Mouse (Mus musculus) WW6 (cell line): ENCODE data around the gene Ly6g6c.
"Not testable (repeated sequence)": the region's sequence is repeated elsewhere in the genome, so short reads cannot be mapped to it uniquely, and the experiment has no call there.

Experiments
- DNase-seq: peaks from one replicate; pipeline ENCODE4 v3.0.0-alpha.2; 2013; ENCODE audit warnings: low read depth, low spot score

The Ly6g6c gene

GRCm38 (mm10) chr17:35031880-35032279 lies 33.3 kb upstream of the Ly6g6c start:
- DNase-seq = no peak

DNA sequence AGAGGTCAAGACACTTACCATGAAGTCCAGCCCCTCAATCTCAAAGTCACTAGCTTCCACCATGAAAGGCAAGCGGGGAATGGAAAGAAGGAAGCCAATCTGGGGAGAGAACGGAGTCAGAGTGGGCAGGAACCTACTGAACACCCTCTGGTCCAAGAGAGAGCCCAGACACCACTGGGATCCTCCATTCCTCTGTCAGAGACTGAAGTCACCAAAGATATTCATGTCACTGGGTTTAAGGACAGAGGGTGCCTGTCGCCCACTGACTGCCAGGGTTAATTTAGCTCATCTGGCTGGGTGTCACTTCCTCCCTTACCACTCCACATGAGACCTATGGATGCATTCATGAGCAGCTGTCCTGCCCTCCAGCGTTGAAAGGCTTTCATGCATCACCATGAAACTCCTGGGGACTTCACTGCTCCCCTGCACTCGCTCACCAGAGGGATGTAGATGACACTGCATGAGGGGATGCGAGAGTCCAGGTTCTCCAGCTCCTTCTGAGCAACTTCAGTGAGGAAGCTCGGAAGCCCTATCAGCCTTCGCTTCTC lies 32.8 kb upstream of the Ly6g6c start:
- no peak for DNase-seq

DNA sequence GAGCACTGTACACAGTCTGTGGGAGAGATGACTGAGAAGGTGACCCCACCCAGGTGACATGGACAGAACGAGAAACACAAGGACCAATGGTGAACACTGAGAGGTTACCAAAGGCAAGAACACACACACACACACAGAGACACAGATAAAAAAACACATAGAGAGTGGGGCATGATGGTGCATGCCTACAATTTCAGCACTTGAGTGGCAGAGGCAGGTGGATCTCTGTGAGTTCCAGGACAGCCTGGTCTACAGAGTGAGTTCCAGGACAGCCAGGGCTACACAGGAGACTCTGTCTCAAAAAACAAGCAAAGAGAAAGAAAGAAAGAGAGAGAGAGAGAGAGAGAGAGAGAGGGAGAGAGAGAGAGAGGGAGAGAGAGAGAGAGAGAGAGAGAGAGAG lies 31.5 kb upstream of the Ly6g6c start:
- DNase-seq = not testable (repeated sequence)

GRCm38 (mm10) chr17:35034896-35035295 lies 30.3 kb upstream of the Ly6g6c start:
- DNase-seq = no peak

GRCm38 (mm10) chr17:35039121-35039873 lies 25.9 kb upstream of the Ly6g6c start:
- no peak for DNase-seq

DNA sequence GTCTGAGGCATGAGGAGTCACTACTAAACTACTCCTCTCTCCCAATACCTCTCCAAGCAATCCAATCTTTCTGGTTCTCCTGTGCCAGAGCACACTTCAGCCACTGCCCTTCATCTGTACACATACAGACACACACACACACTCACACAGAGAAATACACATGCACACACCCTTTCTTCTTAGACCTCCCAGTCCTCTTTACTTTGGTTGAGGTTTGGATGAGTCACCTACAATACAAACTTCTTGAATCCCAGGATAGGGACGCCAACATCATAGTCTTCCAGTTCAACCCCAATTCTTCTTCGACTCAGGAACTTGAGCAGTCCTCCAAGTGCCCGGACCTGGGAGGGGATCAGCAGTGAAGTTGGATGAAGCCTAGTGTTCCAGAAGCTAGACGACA lies 21.4 kb upstream of the Ly6g6c start:
- DNase-seq = no peak

- no peak for DNase-seq
These were observed 20.0 kb upstream of the Ly6g6c start for GRCm38 (mm10) chr17:35044904-35045806.

- no peak for DNase-seq
These were observed 19.1 kb upstream of the Ly6g6c start for GRCm38 (mm10) chr17:35045807-35046680.

DNA sequence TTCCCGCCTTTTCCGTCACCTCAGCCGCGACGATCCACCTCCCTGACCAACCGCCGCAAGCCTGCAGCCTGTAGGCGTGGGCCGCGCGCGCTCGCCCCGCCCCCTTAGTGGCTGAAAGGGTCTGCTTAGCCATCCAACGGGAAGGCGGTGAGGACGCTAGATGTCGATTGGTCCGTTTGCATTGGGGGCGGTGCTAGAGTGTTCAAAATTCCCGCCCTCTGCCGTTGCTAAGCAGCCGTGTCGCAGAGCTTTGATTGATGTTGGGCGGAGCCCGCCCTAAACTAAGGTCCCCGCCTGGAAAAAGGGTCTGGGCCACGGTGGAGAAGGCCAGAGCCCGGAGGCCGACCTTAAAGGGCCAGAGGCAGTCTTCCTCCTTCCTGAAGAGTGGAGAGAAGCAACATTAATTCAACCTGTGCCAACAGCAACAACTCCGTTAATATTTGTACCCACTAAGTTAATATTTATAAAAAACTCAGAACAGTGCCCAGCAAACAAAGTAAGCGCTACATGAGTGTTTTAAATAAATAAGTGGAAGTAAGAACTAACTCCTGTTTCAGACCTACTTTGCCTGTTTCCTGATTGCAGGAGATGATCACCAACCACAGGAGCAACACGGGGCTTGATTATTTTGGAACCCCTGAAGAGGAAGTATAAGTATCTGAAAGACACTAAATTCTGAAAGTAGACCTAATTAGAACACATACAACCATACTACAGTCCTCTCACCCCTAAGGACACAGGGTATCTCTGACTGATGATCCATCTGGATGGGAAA lies 18.3 kb upstream of the Ly6g6c start, which contains the start of gene Msh5:
Gene Msh5 (minus strand): TSS at position 65 of the 775 bp plus-strand sequence.
- peak; percentile 99 for DNase-seq

- DNase-seq = no peak
These were observed 17.5 kb upstream of the Ly6g6c start for GRCm38 (mm10) chr17:35047688-35048087.

- no peak for DNase-seq
These were observed 16.8 kb upstream of the Ly6g6c start for GRCm38 (mm10) chr17:35048149-35048931.

GRCm38 (mm10) chr17:35048932-35049440 lies 16.2 kb upstream of the Ly6g6c start:
- DNase-seq = no peak

DNA sequence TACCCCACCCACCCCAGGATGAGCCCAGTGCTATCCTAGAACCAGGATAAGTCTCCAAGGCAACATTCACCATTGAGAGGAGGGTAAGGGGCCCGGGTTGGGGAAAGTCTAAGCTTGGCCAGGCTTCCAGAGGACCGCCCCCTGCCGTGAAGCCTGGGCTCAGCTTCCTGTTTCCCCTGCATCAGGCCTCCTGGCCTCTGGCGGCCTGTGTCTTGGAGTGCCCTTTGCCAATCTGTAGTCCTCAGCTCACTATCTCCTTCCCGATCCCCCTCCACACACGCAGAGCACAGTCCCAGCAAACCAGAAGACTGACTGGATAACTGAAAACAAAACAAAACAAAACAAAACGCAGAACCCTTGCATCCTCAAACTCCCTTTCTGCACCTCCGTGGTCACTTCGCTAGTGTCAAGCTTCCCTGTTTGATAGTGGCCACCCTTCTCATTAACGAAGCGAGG lies 15.6 kb upstream of the Ly6g6c start, which contains the start of gene Clic1:
Gene Clic1 (plus strand): TSS at position 406 of the 456 bp plus-strand sequence.
- DNase-seq = no peak

DNA sequence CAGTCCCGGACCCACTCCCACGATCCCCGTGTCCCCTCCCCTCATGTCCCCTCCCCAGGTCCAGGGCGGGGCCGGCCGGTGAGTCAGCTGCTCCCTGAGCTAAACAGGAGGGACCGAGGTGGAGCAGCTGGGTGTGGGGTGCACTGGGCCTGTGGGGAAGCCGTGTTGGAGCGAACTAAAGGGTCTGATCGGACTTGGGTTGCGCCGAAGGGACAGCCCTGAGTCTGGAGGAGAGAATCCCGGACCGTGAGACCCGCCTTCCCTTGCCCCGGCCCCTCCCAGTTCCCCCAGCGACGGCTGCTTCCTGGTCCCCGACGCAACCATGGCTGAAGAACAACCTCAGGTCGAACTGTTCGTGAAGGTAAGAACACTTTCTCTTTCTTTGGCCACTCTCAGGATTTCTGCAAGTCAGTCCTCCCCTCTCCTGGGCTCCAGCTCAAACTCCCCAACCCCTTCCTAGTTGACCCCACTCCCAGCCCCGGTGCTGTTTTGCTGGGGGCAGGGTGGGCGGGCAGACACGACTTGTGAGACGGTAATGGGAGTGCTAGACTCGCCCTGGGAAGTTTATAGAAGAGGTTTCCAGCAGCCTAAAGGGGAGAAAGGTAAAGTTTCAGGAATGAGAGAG lies 14.9 kb upstream of the Ly6g6c start:
- DNase-seq = no peak

GRCm38 (mm10) chr17:35051156-35052086 lies 13.8 kb upstream of the Ly6g6c start:
- DNase-seq = no peak

GRCm38 (mm10) chr17:35052271-35052798 lies 12.9 kb upstream of the Ly6g6c start:
- DNase-seq = no peak

GRCm38 (mm10) chr17:35055691-35056495 lies 9.3 kb upstream of the Ly6g6c start:
- DNase-seq = no peak
